Mouse (Mus musculus) bone marrow, adult 2 months (tissue): Measurements from ENCODE around the gene Plcg1. TPM values are rescaled to one million over a fixed set of nuclear protein-coding genes. Genes with fewer than 3 reads are reported as not detected.

ENCODE experiments used
- H3K27ac ChIP-seq: fragments of 200-500 bp; 2 replicates; pipeline ENCODE4 v1.5.1; 2012; ENCODE audit warnings: low read depth, mild to moderate bottlenecking, control low read depth, inconsistent platforms, low read length; ENCODE audit not compliant: control insufficient read depth, poor library complexity, insufficient read depth
- H3K4me1 ChIP-seq: fragments of 200-500 bp; 2 replicates; pipeline ENCODE4 v1.6.1; 2011; ENCODE audit warnings: low read length; ENCODE audit not compliant: control insufficient read depth, insufficient read depth
- H3K4me3 ChIP-seq: fragments of 200-500 bp; replicated peaks from 2 replicates; pipeline ENCODE3; 2011; ENCODE audit warnings: mild to moderate bottlenecking, low read depth, low read length, control low read depth; ENCODE audit not compliant: control insufficient read depth
- CTCF ChIP-seq: fragments of 200-500 bp; IDR thresholded peaks from 2 replicates; pipeline ENCODE4 v1.5.1; 2011; ENCODE audit warnings: low read length, control low read depth; ENCODE audit not compliant: control insufficient read depth, insufficient read depth
- POLR2A ChIP-seq: fragments of 200-500 bp; IDR thresholded peaks from 2 replicates; pipeline ENCODE4 v1.6.1; 2011; ENCODE audit warnings: low read depth, mild to moderate bottlenecking, control low read depth, low read length, borderline replicate concordance; ENCODE audit not compliant: control insufficient read depth
- WGBS: fragments of 180-500 bp; shearing (Covaris S2); methylation state at CpG from one replicate; pipeline ENCODE4 v1.1.7; 2018; 5-methylcytosine and 5-hydroxymethylcytosine counted together
- polyA plus RNA-seq: library from polyadenylated mRNA; stranded (reverse); fragments of >200 nt; gene quantifications from 2 replicates; pipeline ENCODE4 v1.2.4, GENCODE M21; 2011; ENCODE audit warnings: low replicate concordance; ENCODE audit not compliant: missing spikeins, insufficient read depth, insufficient read length

Gene Plcg1
- polyA plus RNA-seq, 1 experiment: 21.0 TPM

DNA sequence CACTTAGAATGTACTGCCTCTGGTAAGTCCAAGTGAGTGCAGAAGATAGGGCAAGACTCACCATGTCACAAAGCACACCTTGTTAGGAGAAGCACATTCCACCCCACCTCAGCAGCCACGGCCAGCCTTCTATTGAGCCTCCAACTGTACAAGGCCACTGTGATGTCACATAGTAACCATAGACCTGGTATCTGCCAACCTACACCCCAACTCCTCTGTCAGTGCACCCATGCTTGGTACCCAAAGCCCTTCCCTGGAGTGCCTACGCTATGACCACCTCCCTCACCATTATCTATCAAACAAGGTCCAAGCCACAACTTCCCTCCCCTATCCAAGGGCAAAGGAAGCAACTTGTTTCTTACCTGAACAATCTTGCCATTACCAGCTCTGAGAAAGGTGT lies 37.9 kb downstream of the Plcg1 start:
- TF ChIP-seq CTCF: no peak
- TF ChIP-seq POLR2A: no peak
- no peak overlapping the region for H3K27ac ChIP-seq
- no peaks in the 10 kb centered on the region for H3K4me1 ChIP-seq
- H3K4me3 ChIP-seq: no peak overlapping the region
- WGBS: 82% methylated on average over 2 of the region's 2 CpGs

DNA sequence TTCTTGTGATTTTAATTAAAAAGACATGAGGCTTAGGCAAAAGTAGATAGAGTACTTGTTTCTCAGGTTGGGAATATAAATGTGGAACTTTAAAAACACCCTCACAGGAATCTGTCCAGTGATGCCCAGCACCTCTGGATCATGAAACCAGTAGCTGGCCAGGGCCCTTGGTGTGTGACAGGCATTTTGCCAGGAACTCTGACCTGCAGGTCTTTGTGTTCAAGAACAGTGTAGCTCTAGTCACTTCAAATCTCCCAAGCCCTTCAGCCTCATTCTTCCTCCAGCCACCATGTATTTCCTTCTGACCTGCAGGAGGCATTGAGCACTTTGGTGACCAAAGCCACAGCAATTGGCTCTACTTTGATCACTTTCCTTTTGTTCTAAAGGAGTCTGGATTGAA lies 39.3 kb downstream of the Plcg1 start:
- no peak overlapping the region for H3K4me3 ChIP-seq
- H3K4me1 ChIP-seq: no peaks in the 10 kb centered on the region
- no peak for TF ChIP-seq CTCF
- TF ChIP-seq POLR2A: no peak

GRCm38 (mm10) chr2:160770871-160771270 lies 39.8 kb downstream of the Plcg1 start:
- no peak overlapping the region for H3K4me3 ChIP-seq
- WGBS: 78% methylated on average over 1 of the region's 1 CpGs
- no peak for TF ChIP-seq CTCF
- no peak for TF ChIP-seq POLR2A
- H3K27ac ChIP-seq: no peak overlapping the region
- H3K4me1 ChIP-seq: no peaks in the 10 kb centered on the region

More for the DNA sequence above, 39.3 kb downstream of the Plcg1 start:
- H3K27ac ChIP-seq: no peak overlapping the region

DNA sequence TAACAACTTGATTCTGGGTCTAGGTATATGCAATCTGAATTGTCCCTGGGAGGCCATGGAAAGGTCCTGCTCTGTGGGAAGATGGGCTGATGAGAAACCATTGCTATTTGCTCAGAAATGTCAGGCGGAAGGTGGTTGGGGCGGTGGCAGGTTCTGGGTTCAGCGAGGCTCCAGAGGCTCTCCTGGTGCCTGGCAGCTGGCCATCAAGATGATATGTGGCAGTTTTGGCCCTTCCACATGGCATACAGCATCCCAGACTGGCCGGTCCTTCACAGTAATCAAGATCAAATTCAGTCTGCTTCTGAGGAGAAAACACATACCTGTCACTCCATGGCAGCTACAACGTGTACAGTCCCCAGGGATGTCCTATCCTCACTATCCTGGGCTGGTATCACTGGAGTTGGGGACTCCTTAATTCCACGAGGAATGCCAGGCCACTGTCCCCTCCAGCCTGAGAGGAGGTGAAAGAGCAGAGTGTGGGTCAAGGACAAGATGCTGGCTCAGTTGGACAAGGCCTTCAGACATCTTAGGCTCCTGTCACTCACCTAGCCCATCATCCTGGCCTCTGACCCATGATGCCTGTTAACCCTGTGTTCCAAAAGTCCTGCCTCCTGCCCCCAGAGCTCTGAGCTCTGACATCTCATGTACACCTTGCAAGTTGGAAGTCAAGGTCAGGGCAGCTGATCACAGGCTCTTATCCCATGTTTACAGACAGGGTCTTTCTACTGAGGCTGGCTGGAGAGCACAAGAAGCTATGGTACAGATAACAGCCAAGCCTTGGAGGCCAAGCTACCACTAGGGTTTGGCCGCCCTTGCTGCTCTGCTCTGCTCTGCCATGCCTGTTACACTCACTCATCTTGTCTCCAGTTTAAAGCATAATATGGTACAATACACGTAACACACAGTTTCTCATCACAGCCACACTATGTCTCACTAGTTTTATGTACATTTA lies 40.5 kb downstream of the Plcg1 start:
- WGBS: 85% methylated on average over 8 of the region's 8 CpGs
- no peaks in the 10 kb centered on the region for H3K4me1 ChIP-seq
- TF ChIP-seq CTCF (no peak), POLR2A (no peak)
- no peak overlapping the region for H3K4me3 ChIP-seq
- H3K27ac ChIP-seq: no peak overlapping the region

GRCm38 (mm10) chr2:160778034-160778433 lies 46.9 kb downstream of the Plcg1 start:
- Histone ChIP-seq H3K27ac (no peak overlapping the region), H3K4me3 (no peak overlapping the region), H3K4me1 (no peaks in the 10 kb centered on the region)
- TF ChIP-seq POLR2A: no peak
- TF ChIP-seq CTCF: no peak
- 89% methylated on average over 2 of the region's 2 CpGs for whole genome bisulfite sequencing

- no peaks in the 10 kb centered on the region for H3K4me1 ChIP-seq
- 36% methylated on average over 13 of the region's 13 CpGs for WGBS
- H3K27ac ChIP-seq: no peak overlapping the region
- H3K4me3 ChIP-seq: no peak overlapping the region
- TF ChIP-seq POLR2A (no peak), CTCF (no peak)
Observed at GRCm38 (mm10) chr2:160780154-160780833, 49.2 kb downstream of the Plcg1 start.

DNA sequence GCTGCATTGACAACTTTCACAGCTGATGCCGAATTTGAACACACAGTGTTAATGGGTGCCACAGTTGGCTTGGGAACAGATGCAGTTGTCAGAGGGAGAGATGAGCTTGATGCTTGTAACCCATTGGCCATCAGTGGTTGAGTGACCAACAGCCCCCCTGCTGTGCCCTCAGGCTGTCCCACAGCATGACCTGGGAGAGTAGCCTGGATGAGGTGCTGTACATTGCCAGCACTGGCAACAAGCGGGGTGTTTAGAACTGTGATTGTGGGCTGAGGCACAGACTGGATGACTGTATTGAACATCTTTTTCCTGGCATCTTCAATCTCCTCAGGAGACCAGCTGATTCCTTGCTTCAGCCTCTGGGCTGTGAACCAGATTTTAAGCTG lies 49.7 kb downstream of the Plcg1 start:
- Histone ChIP-seq H3K4me1 (no peaks in the 10 kb centered on the region), H3K4me3 (no peak overlapping the region), H3K27ac (no peak overlapping the region)
- WGBS: 67% methylated on average over 2 of the region's 2 CpGs
- TF ChIP-seq CTCF: no peak
- TF ChIP-seq POLR2A: no peak

- no peak for TF ChIP-seq CTCF
- TF ChIP-seq POLR2A: no peak
- WGBS: 25% methylated on average over 1 of the region's 1 CpGs
- no peak overlapping the region for H3K4me3 ChIP-seq
- H3K4me1 ChIP-seq: no peaks in the 10 kb centered on the region
- no peak overlapping the region for H3K27ac ChIP-seq
Observed at GRCm38 (mm10) chr2:160786333-160786732, 55.2 kb downstream of the Plcg1 start.

GRCm38 (mm10) chr2:160789046-160789445 lies 57.9 kb downstream of the Plcg1 start:
- H3K4me3 ChIP-seq: no peak overlapping the region
- no peak overlapping the region for H3K27ac ChIP-seq
- no peak for TF ChIP-seq CTCF
- no peak for TF ChIP-seq POLR2A
- no peaks in the 10 kb centered on the region for H3K4me1 ChIP-seq
- 81% methylated on average over 1 of the region's 1 CpGs for WGBS
